Mouse (Mus musculus): ENCODE measurements around the gene Btbd35f1. TPM values are rescaled to one million over a fixed set of nuclear protein-coding genes. Genes with fewer than 3 reads are reported as not detected.
"Not testable (repeated sequence)": the region's sequence is repeated elsewhere in the genome, so short reads cannot be mapped to it uniquely, and the experiment has no call there.

Gene Btbd35f1
- not detected in 2 replicates for polyA plus RNA-seq (2014; fragmentation: Nextera tagmentation; extraction: Ambion mirVana)

DNA sequence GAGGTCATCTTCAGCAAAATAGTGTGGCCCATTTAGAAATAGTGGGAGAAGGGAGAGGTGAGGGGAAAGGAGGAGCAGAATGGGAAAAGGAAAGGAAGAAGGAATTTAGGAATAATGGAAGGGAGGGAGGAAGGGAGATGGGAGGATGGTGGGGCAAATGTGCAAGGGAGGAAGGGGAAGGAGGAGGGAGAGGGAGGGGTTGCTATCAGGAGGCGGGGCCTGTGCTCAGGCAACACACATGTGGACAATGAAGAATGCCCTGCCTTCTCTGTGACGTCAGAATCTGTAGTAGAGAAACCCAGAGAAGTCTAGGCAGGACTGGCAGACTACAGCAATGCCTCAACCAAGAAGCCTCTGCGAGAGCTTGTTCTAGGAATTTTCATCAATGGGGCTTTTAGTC lies at the start of gene Btbd35f1:
TSS of gene Btbd35f1 (plus strand) at position 301 of the 400 bp plus-strand sequence.
- WGBS, result no CpG with 5 or more reads among the region's 3 CpGs
- not testable (repeated sequence) for H3K4me3 ChIP-seq (replicated peaks; ENCODE audit: low read depth, low read length); H3K4me1 ChIP-seq (ENCODE audit: control insufficient read depth, insufficient read depth, low read length); H3K4me2 ChIP-seq (ENCODE audit: low read length); H3K9me3 ChIP-seq (ENCODE audit: control insufficient read depth, low read length); DNase-seq; H3K36me3 ChIP-seq (ENCODE audit: control insufficient read depth, insufficient read depth, low read length); H3K27me3 ChIP-seq (ENCODE audit: control insufficient read depth, insufficient read depth, low read length); H3K27ac ChIP-seq (replicated peaks; ENCODE audit: low read depth, low read length); ATAC-seq (ENCODE audit: low FRiP score, low TSS enrichment); H3K9ac ChIP-seq (replicated peaks; ENCODE audit: low read length)

DNA sequence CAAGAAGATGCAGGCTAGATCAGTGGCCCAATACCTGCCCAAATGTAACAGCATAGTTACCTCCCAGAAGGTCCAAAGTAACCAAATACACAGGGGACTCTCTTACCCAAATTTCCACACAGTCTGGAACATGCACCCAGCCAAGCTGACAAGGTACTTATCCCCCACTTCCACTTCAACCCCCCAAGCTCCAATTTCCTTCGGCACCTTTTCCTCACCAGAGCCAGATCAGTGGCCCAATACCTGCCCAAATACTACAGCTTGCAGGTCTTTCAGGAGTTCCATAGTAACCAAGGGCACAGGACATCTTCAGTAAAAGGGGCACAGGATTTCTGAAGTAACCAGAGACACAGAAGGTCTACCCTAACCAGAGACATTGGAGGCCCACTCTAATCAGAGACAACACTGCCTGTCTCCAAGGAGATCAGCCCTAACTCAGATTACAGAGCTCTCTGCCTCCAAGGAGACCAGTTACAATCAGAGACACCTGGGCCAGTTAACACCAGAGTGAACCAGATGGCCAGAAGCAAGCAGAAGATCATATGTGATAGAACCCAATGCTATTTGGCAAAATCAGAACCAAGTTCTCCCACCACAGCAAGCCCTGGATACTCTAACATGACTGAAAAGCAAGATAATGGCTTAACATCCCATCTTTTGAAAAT lies 31.2 kb downstream of the Btbd35f1 start:
- not testable (repeated sequence) for H3K27me3 ChIP-seq (ENCODE audit: control insufficient read depth, insufficient read depth, low read length); H3K36me3 ChIP-seq (ENCODE audit: control insufficient read depth, insufficient read depth, low read length); ATAC-seq (ENCODE audit: low FRiP score, low TSS enrichment); H3K9ac ChIP-seq (replicated peaks; ENCODE audit: low read length); H3K4me3 ChIP-seq (replicated peaks; ENCODE audit: low read depth, low read length); H3K4me2 ChIP-seq (ENCODE audit: low read length); H3K9me3 ChIP-seq (ENCODE audit: control insufficient read depth, low read length); H3K27ac ChIP-seq (replicated peaks; ENCODE audit: low read depth, low read length); DNase-seq; H3K4me1 ChIP-seq (ENCODE audit: control insufficient read depth, insufficient read depth, low read length)
- 89% methylated on average over 1 of the region's 1 CpGs for WGBS

DNA sequence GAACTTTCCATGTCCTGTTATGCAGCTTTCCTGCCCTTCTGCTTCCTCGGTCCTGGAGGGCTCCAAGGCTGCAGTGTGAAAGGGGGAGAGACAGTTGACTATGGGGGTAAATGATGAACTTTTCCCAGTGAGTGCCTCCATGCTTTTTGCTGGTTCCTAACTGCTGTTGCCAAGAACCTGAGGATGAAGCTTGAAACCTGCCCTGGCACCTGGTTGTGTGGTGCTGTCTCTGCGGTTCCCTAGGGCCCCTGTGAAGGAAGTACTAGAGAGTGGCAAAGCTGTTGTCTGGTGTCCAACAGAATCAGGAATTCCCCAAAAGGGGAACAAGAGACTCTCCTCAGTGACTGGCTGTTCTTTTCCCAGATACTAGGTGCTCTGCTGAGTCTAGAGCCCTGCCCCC lies 41.2 kb downstream of the Btbd35f1 start:
- H3K27ac ChIP-seq (replicated peaks; ENCODE audit: low read depth, low read length); H3K4me2 ChIP-seq (ENCODE audit: low read length); H3K4me3 ChIP-seq (replicated peaks; ENCODE audit: low read depth, low read length); ATAC-seq (ENCODE audit: low FRiP score, low TSS enrichment); DNase-seq; H3K4me1 ChIP-seq (ENCODE audit: control insufficient read depth, insufficient read depth, low read length); H3K36me3 ChIP-seq (ENCODE audit: control insufficient read depth, insufficient read depth, low read length); H3K9ac ChIP-seq (replicated peaks; ENCODE audit: low read length); H3K27me3 ChIP-seq (ENCODE audit: control insufficient read depth, insufficient read depth, low read length); H3K9me3 ChIP-seq (ENCODE audit: control insufficient read depth, low read length): not testable (repeated sequence)
- WGBS, result 90% methylated on average over 1 of the region's 2 CpGs

DNA sequence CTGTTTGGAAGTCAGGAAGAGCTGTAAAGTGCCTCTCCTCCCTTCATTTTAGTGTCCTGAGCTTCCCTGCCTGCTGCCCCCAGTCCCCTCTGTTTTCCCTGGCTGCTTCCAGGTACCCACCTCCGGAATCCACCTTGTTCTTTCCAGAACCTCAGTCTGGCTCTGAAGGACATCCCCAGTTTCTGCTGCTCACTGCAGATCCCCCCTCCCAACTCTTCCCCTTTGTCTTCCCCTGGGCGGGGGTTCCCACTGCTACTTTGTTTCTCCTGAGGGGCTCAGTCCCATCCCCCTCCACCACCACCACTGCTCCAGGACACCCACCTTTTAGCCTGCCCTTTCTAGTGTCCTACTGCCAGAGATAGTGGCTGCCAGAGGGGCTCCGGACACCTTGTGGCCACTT lies 41.6 kb downstream of the Btbd35f1 start:
- 75% methylated on average over 3 of the region's 3 CpGs for WGBS
- H3K4me3 ChIP-seq (replicated peaks; ENCODE audit: low read depth, low read length); H3K4me1 ChIP-seq (ENCODE audit: control insufficient read depth, insufficient read depth, low read length); H3K36me3 ChIP-seq (ENCODE audit: control insufficient read depth, insufficient read depth, low read length); DNase-seq; H3K27ac ChIP-seq (replicated peaks; ENCODE audit: low read depth, low read length); H3K27me3 ChIP-seq (ENCODE audit: control insufficient read depth, insufficient read depth, low read length); ATAC-seq (ENCODE audit: low FRiP score, low TSS enrichment); H3K9ac ChIP-seq (replicated peaks; ENCODE audit: low read length); H3K9me3 ChIP-seq (ENCODE audit: control insufficient read depth, low read length); H3K4me2 ChIP-seq (ENCODE audit: low read length): not testable (repeated sequence)

Other genes starting within 250 kb of the Btbd35f1 start
- not detected in 2 replicates for gene Gm5926, start 90.7 kb downstream of the Btbd35f1 start, polyA plus RNA-seq (2014; fragmentation: Nextera tagmentation; extraction: Ambion mirVana)
- gene Btbd35f21, start 166.1 kb downstream of the Btbd35f1 start, polyA plus RNA-seq (2014; fragmentation: Nextera tagmentation; extraction: Ambion mirVana), result not detected in 2 replicates